Mouse (Mus musculus): ENCODE data around the gene Map3k13.

- TF ChIP-seq EP300 (IDR thresholded peaks at IDR 0.05; ENCODE audit: low read depth), result no peak
- TF ChIP-seq CTCF (IDR thresholded peaks at IDR 0.05; ENCODE audit: low read depth), result no peak
Observed at GRCm38 (mm10) chr16:21904636-21905035, 110.5 kb downstream of the Map3k13 start.

All from liver, embryonic 14.5 days (tissue).